Mouse (Mus musculus): ENCODE data around the gene Zfp641.

Gene Zfp641

DNA sequence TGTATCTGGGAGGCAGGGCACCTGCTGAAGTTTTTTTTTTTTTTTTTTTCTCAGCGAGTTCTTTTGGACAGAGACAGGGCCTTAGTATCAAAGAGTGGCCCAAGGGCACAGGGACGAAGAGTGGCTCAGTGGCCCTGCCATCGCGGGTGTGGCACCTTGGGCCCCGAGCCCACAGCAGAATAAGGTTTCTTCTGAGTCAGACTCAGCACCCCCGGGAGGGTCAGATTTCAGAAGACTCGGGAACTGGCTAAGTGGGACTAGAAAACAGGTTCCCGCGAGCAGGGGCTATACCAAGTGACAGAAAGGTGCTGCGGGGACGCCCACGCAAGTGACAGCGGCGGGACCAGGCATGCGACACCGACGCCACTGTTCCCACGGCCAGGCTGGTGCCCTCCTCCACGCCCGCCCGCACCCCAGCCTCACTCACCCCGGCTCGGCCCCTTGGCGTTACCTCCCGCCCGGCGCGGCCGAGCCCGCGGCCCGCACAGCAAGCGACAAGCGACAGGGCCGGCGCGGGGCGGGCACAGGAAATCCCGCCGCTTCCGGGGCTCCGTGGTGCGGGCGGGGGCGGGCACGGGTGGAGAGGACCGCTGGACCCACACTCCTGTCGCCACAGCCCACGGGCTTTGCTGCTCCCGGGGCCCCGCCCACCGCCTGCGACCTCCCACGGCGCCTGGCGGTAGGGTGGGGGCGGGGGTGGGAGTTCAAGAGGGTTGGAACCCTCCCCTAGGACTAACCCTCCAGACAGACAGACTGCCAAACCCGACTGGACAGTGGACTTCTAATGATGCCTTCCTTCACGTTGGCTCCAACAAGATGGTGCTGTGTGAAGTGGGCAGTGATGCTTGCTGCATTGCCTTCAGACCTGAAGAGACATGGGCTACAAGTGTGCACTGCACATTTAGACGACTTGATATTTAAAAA is at the start of gene Zfp641:
Gene Zfp641, minus strand, starts transcription at position 534 of the 924 bp plus-strand sequence.
- peak; percentile 1 for DNase-seq (ENCODE audit: low read depth, low spot score)

DNA sequence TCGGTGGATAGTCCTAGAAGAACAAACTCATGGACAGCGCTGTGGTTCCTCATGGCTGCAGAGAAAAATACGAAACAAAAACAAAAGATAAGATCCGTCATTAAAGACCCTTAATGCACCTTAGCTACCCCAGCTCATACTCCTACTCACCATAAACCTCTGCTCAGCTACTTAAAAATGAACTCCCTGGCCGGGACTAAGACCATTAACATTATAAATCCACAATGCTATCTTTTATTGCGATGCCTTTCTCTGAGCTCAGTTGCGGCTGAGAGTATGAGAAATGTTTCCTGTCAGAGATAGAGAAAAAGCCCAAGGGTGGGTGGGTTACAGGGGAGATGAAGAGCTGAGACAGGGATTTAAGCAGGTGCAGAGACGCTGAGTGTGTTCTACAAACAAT is 44.9 kb upstream of the Zfp641 start, which contains the start of gene Olfr284:
Gene Olfr284, minus strand, starts transcription at position 101 of the 400 bp plus-strand sequence.
- no peak for DNase-seq (ENCODE audit: low read depth, low spot score)

DNA sequence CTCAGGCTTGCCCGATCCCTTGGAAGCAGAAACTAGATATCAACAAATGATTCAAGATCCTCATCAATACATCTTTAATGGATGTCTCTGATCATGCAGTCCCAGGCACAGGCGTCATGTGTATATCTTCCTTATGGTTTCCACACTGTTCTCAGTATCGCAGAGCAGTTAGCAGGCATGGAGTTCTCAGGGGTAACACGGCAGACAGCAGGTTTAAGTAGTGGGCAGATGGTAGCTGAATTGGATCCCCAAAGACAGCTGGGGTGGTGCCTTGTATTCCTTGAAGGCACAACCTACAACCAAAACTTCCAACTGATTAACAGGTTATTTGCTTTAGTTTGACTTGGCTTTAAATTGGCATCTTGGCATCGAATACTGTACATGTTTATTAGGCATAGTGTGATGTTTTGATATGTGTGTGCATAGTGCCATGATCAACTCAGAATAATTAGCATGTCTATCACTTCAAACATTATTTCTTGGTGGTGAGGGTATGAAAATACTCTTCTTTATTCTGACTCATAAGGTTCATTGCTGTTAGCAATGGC is 21.3 kb upstream of the Zfp641 start, which contains the start of gene Olfr285:
Gene Olfr285, minus strand, starts transcription at position 177 of the 548 bp plus-strand sequence.
- no peak for DNase-seq (ENCODE audit: low read depth, low spot score)

DNA sequence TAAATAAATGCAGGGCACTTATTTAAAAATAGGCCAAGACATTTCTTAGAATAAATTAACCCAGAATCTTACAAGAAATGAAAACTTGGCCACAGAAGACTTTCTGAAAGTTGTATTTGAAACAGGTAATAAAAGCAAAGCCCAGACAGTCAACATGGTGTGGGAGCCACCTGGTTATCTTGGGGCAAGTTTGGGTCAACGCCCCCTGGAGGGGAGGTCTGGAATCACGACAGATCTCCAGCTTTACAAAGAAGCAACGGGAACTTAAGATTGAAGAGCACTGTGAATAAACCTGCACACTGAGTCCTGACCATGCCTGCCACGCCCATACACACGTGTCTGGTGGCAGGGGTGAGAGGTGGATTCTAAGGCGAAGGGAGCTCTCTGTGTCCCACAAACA is 19.7 kb upstream of the Zfp641 start:
- no peak for DNase-seq (ENCODE audit: low read depth, low spot score)

DNA sequence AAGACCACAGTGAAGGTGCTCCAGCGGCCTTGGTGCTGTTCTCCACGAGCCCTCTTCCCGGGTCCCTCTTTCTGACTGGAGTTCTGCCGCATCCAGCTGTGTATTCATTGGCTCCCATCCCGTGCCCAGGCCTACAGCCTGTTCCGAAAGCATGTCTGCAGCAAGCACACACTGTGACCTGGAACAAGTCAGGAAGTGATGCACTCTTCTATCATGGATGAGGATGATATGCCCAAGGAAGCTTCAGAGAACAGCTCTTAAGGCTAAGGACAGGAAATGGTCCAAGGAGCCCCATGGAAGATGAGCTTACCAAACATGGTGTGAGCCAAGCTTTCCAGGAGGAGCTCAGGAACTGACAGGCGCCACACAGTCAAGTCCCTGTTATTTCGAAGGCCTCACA is 2.3 kb downstream of the Zfp641 start:
- DNase-seq (ENCODE audit: low read depth, low spot score): no peak

DNA sequence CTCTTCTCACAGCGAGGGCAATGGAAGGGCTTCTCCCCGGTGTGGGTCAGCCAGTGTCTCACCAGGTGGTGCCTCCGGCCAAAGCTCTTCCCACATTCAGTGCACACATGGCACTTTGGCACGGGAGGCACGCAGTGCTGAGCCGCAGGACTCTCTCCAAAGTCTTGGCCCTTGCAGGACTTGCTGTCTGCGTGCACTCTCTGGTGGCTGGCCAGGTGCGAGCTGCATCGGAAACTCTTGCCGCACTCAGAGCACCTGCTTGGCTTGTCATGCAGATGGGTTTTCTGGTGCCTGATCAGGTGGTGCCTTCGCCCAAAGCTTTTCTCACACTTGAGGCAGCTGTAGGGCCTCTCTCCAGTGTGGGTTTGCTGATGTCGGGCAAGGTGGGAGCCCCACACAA is 7.4 kb downstream of the Zfp641 start:
- DNase-seq (ENCODE audit: low read depth, low spot score): no peak

DNA sequence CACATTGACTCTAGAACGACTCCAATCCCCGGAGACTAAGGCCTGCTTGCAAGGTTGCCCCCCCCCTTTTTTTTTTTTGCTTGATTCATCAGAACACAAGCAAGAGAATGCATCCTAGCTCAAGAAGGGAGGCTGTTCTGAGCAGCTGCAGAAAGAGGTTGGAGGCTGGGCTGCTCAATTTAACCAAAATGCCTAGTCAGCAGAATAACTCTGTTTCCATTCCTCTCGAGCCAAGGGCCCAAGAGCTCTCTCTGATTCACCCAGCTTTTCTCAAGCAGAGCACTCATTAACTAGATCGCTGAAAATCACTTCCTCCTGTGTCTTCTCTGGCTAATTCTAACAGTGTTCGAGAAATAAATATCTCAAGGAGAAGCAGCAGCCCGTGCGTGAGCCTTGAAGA is 9.5 kb downstream of the Zfp641 start:
- DNase-seq (ENCODE audit: low read depth, low spot score): no peak

DNA sequence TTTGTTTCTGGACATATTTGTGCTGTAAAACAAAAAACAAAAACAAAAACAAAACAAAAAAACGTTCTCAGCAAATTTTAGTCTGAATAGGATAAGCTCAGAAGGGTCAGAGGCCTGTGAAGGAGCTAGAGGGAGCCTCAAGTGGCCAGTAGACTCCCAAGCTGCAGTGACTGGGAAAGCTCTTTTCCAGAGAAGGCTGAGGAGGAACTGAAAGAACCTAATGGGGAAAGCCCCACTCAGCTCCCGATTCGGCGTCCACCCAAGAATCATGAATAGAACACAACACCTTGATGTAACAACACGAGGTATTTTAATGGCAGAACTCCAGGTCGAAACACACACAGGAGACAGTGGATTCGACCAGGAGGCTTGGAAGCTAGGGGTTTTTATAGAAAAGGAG is 38.2 kb downstream of the Zfp641 start:
- no peak for DNase-seq (ENCODE audit: low read depth, low spot score)

DNA sequence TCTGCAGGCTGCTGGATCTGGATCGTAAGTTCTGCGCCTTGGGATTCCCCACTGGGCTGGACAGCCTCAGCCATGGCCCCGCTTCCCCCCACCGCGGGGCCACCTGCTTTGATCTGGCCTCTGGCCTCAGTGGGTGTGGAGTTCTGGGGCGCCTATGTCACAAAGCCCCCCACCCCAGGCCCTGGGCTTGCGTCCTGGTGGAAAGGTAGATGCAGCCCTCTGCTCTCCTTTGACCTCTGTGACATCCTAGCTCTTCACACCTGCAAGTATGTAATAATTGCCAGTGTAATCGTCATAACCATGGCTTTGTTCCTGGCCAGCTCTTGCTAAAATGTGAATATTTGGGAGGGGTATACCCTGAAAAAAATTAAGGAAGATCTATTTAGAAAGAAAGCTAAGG is 38.8 kb downstream of the Zfp641 start, which contains the start of gene H1fnt:
Gene H1fnt, minus strand, starts transcription at position 101 of the 400 bp plus-strand sequence.
- no peak for DNase-seq (ENCODE audit: low read depth, low spot score)

DNA sequence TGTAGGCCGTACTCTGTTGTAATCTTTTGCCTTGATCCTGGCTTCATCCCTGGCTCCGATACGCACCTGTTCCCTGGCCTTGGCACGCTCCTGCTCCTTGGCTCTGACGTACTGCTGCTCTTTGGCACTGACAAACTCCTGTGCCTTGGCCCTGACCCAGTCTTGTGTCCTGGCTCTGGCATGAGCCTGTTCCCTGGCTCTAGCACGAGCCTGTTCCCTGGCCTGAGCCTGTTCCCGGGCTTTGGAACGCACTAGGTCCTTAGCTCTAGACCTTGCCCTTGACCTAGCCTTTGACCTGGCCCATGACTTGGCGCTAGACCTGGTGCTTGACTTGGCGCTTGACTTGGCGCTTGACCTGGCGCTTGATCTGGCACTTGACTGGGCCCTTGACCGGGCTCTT is 39.7 kb downstream of the Zfp641 start:
- no peak for DNase-seq (ENCODE audit: low read depth, low spot score)
